Mouse (Mus musculus): Measurements from ENCODE around the gene Mrpl24.

DNA sequence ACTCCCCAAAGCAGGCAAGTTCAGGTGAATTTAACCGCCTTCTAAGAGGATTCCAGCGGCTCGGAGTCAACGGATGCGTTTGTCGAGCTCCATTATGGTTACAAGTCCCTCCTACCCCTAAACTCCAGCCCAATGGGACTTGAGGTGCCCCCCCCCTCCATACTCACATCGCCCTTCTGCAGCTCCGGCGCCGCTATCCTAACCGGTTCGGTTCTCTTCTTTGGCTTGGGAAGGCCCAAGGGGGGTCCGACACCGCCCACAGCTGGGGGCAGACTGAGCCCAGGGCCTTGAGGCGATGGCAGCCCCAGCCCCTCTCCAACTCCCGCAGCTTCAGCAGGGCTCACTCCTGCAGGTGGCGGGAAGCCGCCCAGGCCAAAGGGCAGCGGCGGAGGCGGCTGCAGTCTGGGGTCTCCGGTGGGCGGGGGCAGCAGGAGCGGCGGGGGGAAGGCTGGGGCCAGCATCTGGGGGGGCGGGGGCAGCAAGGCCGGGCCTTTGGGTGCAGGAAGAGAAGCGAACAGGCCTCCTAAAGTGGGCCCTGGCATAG, 34.5 kb upstream of the Mrpl24 start:
- no peak for TF ChIP-seq CTCF (IDR thresholded peaks at IDR 0.05; ENCODE audit: extremely low read depth, insufficient read length, insufficient replicate concordance, low read depth, low read length)
- TF ChIP-seq POLR2A (IDR thresholded peaks at IDR 0.05; ENCODE audit: low read depth, low read length) = no peak

All from small intestine, adult 2 months (tissue).